Mouse (Mus musculus) small intestine, adult 2 months (tissue): ENCODE results near the gene P2rx5. TPM values are rescaled to one million over a fixed set of nuclear protein-coding genes. Genes with fewer than 3 reads are reported as not detected.

Experiments
- H3K27ac ChIP-seq: fragments of 200-500 bp; 2 replicates; pipeline ENCODE4 v1.5.1; 2012; ENCODE audit warnings: low read depth, low read length, control low read depth, inconsistent platforms; ENCODE audit not compliant: insufficient read depth
- H3K27me3 ChIP-seq: fragments of 200-500 bp; 2 replicates; pipeline ENCODE4 v1.6.1; 2012; ENCODE audit warnings: mild to moderate bottlenecking, moderate library complexity, low read length, inconsistent platforms; ENCODE audit not compliant: control insufficient read depth, insufficient read depth
- H3K36me3 ChIP-seq: fragments of 200-500 bp; 2 replicates; pipeline ENCODE4 v1.6.1; 2012; ENCODE audit warnings: mild to moderate bottlenecking, low read length, control low read depth, inconsistent platforms; ENCODE audit not compliant: control insufficient read depth, insufficient read depth
- H3K4me1 ChIP-seq: fragments of 200-500 bp; 2 replicates; pipeline ENCODE4 v1.6.1; 2012; ENCODE audit warnings: low read length, inconsistent platforms, mixed read lengths; ENCODE audit not compliant: control insufficient read depth, insufficient read depth, insufficient read length
- H3K4me3 ChIP-seq: fragments of 200-500 bp; 2 replicates; pipeline ENCODE4 v1.5.1; 2012; ENCODE audit warnings: low read depth, mild to moderate bottlenecking, control low read depth, inconsistent platforms, low read length, moderate library complexity
- CTCF ChIP-seq: fragments of 200-500 bp; IDR thresholded peaks from 2 replicates; pipeline ENCODE4 v1.5.1; 2012; ENCODE audit warnings: low read depth, mild to moderate bottlenecking, control low read depth, inconsistent platforms, low read length, moderate library complexity, mixed read lengths; ENCODE audit not compliant: insufficient replicate concordance, insufficient read length; ENCODE audit errors: extremely low read depth
- POLR2A ChIP-seq: fragments of 200-500 bp; IDR thresholded peaks from 2 replicates; pipeline ENCODE4 v1.6.1; 2012; ENCODE audit warnings: low read depth, mild to moderate bottlenecking, control low read depth, inconsistent platforms, low read length, moderate library complexity
- WGBS: fragments of 180-500 bp; shearing (Covaris S2); methylation state at CpG from one replicate; pipeline ENCODE4 v1.1.7; 2018; 5-methylcytosine and 5-hydroxymethylcytosine counted together
- polyA plus RNA-seq: library from polyadenylated mRNA; depleted of rRNA; stranded (reverse); fragments of >200 nt; gene quantifications from 2 replicates; pipeline ENCODE4 v1.2.3, GENCODE M21; 2012

The P2rx5 gene
- polyA plus RNA-seq, 1 experiment = 0.15 TPM

- TF ChIP-seq CTCF (no peak), POLR2A (no peak)
- H3K36me3 ChIP-seq = peaks cover 6% of the 10 kb centered on the region
- no peak overlapping the region for H3K27ac ChIP-seq
- H3K27me3 ChIP-seq = no peaks in the 10 kb centered on the region
- peak overlapping the region; percentile 27; the same call in 1 of the 2 replicates for H3K4me3 ChIP-seq
- H3K4me1 ChIP-seq = peaks cover 4% of the 10 kb centered on the region; the same call in 1 of the 2 replicates
- WGBS = 10% methylated on average over 8 of the region's 8 CpGs
Observed at GRCm38 (mm10) chr11:73175612-73176011, 15.4 kb downstream of the P2rx5 start.

GRCm38 (mm10) chr11:73176186-73176585 lies 16.0 kb downstream of the P2rx5 start:
- Histone ChIP-seq H3K4me3 (peak overlapping the region; percentile 89), H3K27ac (no peak overlapping the region; the same call in 1 of the 2 replicates), H3K4me1 (peaks cover 4% of the 10 kb centered on the region; the same call in 1 of the 2 replicates), H3K27me3 (no peaks in the 10 kb centered on the region), H3K36me3 (peaks cover 9% of the 10 kb centered on the region)
- under 1% methylated on average over 15 of the region's 15 CpGs for WGBS
- TF ChIP-seq POLR2A = no peak
- no peak for TF ChIP-seq CTCF

- Histone ChIP-seq H3K36me3 (peaks cover 9% of the 10 kb centered on the region), H3K4me3 (peak within 1 kb of the TSS; percentile 89), H3K27ac (peak within 1 kb of the TSS; percentile 99), H3K27me3 (no peaks in the 10 kb centered on the region), H3K4me1 (peaks cover 4% of the 10 kb centered on the region; the same call in 1 of the 2 replicates)
- peak; percentile 73 for TF ChIP-seq POLR2A
- no peak for TF ChIP-seq CTCF
- WGBS = under 1% methylated on average over 81 of the region's 81 CpGs
Observed at GRCm38 (mm10) chr11:73176608-73177508, 16.6 kb downstream of the P2rx5 start, which contains the start of the genes Emc6 and Tax1bp3. Gene Emc6 (minus strand): TSS chr11:73177037. Gene Tax1bp3 (plus strand): TSS chr11:73177083.

- Histone ChIP-seq H3K36me3 (peaks cover 14% of the 10 kb centered on the region), H3K27me3 (no peaks in the 10 kb centered on the region), H3K4me3 (peak overlapping the region; percentile 89), H3K4me1 (peaks cover 4% of the 10 kb centered on the region; the same call in 1 of the 2 replicates), H3K27ac (peak overlapping the region; percentile 99)
- TF ChIP-seq CTCF (no peak), POLR2A (no peak)
- 1% methylated on average over 28 of the region's 28 CpGs for WGBS
Observed at GRCm38 (mm10) chr11:73177509-73177875, 17.3 kb downstream of the P2rx5 start.

GRCm38 (mm10) chr11:73177895-73178294 lies 17.7 kb downstream of the P2rx5 start:
- WGBS = 9% methylated on average over 2 of the region's 2 CpGs
- H3K4me3 ChIP-seq = peak overlapping the region; percentile 89
- no peaks in the 10 kb centered on the region for H3K27me3 ChIP-seq
- no peak; the same call in 1 of the 2 replicates for TF ChIP-seq POLR2A
- TF ChIP-seq CTCF = no peak
- H3K4me1 ChIP-seq = peaks cover 4% of the 10 kb centered on the region; the same call in 1 of the 2 replicates
- H3K27ac ChIP-seq = peak overlapping the region; percentile 99
- H3K36me3 ChIP-seq = peaks cover 14% of the 10 kb centered on the region

GRCm38 (mm10) chr11:73185872-73186615 lies 25.8 kb downstream of the P2rx5 start:
- H3K27ac ChIP-seq = no peak overlapping the region
- H3K4me1 ChIP-seq = no peaks in the 10 kb centered on the region; the same call in 1 of the 2 replicates
- H3K27me3 ChIP-seq = no peaks in the 10 kb centered on the region
- TF ChIP-seq POLR2A = no peak
- no peak for TF ChIP-seq CTCF
- WGBS = 85% methylated on average over 10 of the region's 10 CpGs
- peaks cover 41% of the 10 kb centered on the region for H3K36me3 ChIP-seq
- H3K4me3 ChIP-seq = no peak overlapping the region
